Mouse (Mus musculus): ENCODE results near the gene Ide. TPM values are rescaled to one million over a fixed set of nuclear protein-coding genes. Genes with fewer than 3 reads are reported as not detected.

Gene Ide
- total and polyA plus RNA-seq, 3 experiments, result 32.6 to 87.5 (median 76.8) TPM

DNA sequence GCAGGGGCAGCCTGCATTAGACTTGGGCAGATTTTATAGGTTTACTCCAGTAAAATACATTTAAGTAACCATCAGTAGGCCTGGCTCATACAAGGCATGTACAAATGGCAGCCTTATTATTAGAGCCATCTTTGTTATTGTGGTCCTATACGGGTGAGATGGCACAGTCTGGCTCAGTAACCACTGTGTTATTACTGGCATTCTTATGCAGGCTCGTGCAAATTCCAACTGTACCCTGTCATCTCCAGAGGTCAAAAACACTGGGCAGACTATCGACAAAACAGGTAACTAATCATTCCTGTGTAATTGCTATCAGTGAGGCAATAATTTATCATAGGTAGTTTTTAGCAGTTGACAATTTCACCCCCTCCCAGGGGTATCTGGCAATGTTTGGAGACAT lies 8.6 kb upstream of the Ide start:
- H3K4me1 ChIP-seq (ENCODE audit: control insufficient read depth in 1 of 2, insufficient read depth in 2 of 2, low read length in 2 of 2), result peaks cover 3 to 7% of the 10 kb centered on the region in 2 experiments; a peak in 3 of 4 replicates
- H3K27ac ChIP-seq (ENCODE audit: control insufficient read depth, low read depth, low read length), result no peak overlapping the region
- H3K36me3 ChIP-seq (ENCODE audit: control insufficient read depth in 1 of 2, insufficient read depth in 2 of 2, low read length in 2 of 2), result peaks cover 3 to 4% of the 10 kb centered on the region in 2 experiments; a peak in 2 of 4 replicates
- H3K79me2 ChIP-seq (ENCODE audit: control insufficient read depth, insufficient read depth, low read length, poor library complexity), result peaks cover 31% of the 10 kb centered on the region
- no peak for TF ChIP-seq MYC (IDR thresholded peaks at IDR 0.05; ENCODE audit: low read depth, low read length)
- TF ChIP-seq MAX (IDR thresholded peaks at IDR 0.05; ENCODE audit: low read length), result no peak
- no peak for TF ChIP-seq SIN3A (IDR thresholded peaks at IDR 0.05; ENCODE audit: low read length)
- no peak for TF ChIP-seq TAL1 (IDR thresholded peaks at IDR 0.05; ENCODE audit: low read length)
- TF ChIP-seq EP300 (IDR thresholded peaks at IDR 0.05; ENCODE audit: low read depth in 1 of 2, low read length in 2 of 2), result no peak
- no peak for TF ChIP-seq ZNF384 (IDR thresholded peaks at IDR 0.05; ENCODE audit: low read depth, low read length)
- TF ChIP-seq POLR2AphosphoS2 (IDR thresholded peaks at IDR 0.05; ENCODE audit: low read length), result no peak
- no peak for TF ChIP-seq ZC3H11A (IDR thresholded peaks at IDR 0.05; ENCODE audit: low read depth, low read length)
- TF ChIP-seq POLR2AphosphoS5 (IDR thresholded peaks at IDR 0.05; ENCODE audit: borderline replicate concordance, low read depth, low read length), result no peak
- TF ChIP-seq USF1 (IDR thresholded peaks at IDR 0.05; ENCODE audit: low read depth, low read length), result no peak
- TF ChIP-seq RAD21 (IDR thresholded peaks at IDR 0.05; ENCODE audit: low read depth, low read length), result no peak
- TF ChIP-seq E2F4 (IDR thresholded peaks at IDR 0.05; ENCODE audit: borderline replicate concordance, low read depth, low read length), result no peak
- no peak for TF ChIP-seq MAFK (IDR thresholded peaks at IDR 0.05; ENCODE audit: borderline replicate concordance, low read depth, low read length)
- no peak for TF ChIP-seq HCFC1 (IDR thresholded peaks at IDR 0.05; ENCODE audit: low read depth, low read length)
- TF ChIP-seq MXI1 (IDR thresholded peaks at IDR 0.05; ENCODE audit: low read depth, low read length), result no peak
- TF ChIP-seq JUND (IDR thresholded peaks at IDR 0.05; ENCODE audit: low read depth, low read length), result no peak
- no peak for TF ChIP-seq KAT2A (conservative IDR thresholded peaks at IDR 0.05; ENCODE audit: low read depth, low read length)
- TF ChIP-seq GABPA (IDR thresholded peaks at IDR 0.05; ENCODE audit: low read depth, low read length), result no peak
- TF ChIP-seq NRF1 (IDR thresholded peaks at IDR 0.05; ENCODE audit: insufficient read depth, low read depth, low read length, poor library complexity, severe bottlenecking), result no peak
- H3K27me3 ChIP-seq (ENCODE audit: control insufficient read depth in 1 of 2, insufficient read depth in 2 of 2, low read length in 2 of 2), result no peaks in the 10 kb centered on the region
- no peak for DNase-seq (ENCODE audit: low read depth, low spot score)
- H3K9me3 ChIP-seq (replicated peaks; ENCODE audit: insufficient read depth, low read length), result no peaks in the 10 kb centered on the region
- no peak overlapping the region for H3K4me3 ChIP-seq (ENCODE audit: control insufficient read depth in 1 of 2, insufficient read depth in 1 of 2, low read depth in 2 of 2, low read length in 2 of 2)
- H3K9ac ChIP-seq (ENCODE audit: control insufficient read depth, low read depth, low read length, poor library complexity, severe bottlenecking), result no peak overlapping the region

GRCm38 (mm10) chr19:37343899-37344298 lies 6.2 kb upstream of the Ide start:
- Histone ChIP-seq H3K9ac (ENCODE audit: control insufficient read depth, low read depth, low read length, poor library complexity, severe bottlenecking) (no peak overlapping the region), H3K36me3 (ENCODE audit: control insufficient read depth in 1 of 2, insufficient read depth in 2 of 2, low read length in 2 of 2) (peaks cover 2 to 4% of the 10 kb centered on the region in 2 experiments; a peak in 2 of 4 replicates), H3K4me1 (ENCODE audit: control insufficient read depth in 1 of 2, insufficient read depth in 2 of 2, low read length in 2 of 2) (peaks cover 3 to 7% of the 10 kb centered on the region in 2 experiments; a peak in 3 of 4 replicates), H3K27ac (ENCODE audit: control insufficient read depth, low read depth, low read length) (no peak overlapping the region), H3K27me3 (ENCODE audit: control insufficient read depth in 1 of 2, insufficient read depth in 2 of 2, low read length in 2 of 2) (no peaks in the 10 kb centered on the region), H3K79me2 (ENCODE audit: control insufficient read depth, insufficient read depth, low read length, poor library complexity) (peaks cover 29% of the 10 kb centered on the region), H3K9me3 (replicated peaks; ENCODE audit: insufficient read depth, low read length) (no peaks in the 10 kb centered on the region), H3K4me3 (ENCODE audit: control insufficient read depth in 1 of 2, insufficient read depth in 1 of 2, low read depth in 2 of 2, low read length in 2 of 2) (no peak overlapping the region)
- TF ChIP-seq JUND (IDR thresholded peaks at IDR 0.05; ENCODE audit: low read depth, low read length) (no peak), CHD2 (IDR thresholded peaks at IDR 0.05; ENCODE audit: low read length) (no peak), CTCF (IDR thresholded peaks at IDR 0.05 in 2 of 3, conservative IDR thresholded peaks at IDR 0.05 in 1 of 3; ENCODE audit: control insufficient read depth in 1 of 3, insufficient read depth in 1 of 3, low read depth in 2 of 3, low read length in 3 of 3, poor library complexity in 1 of 3, severe bottlenecking in 1 of 3) (no peak), ZNF384 (IDR thresholded peaks at IDR 0.05; ENCODE audit: low read depth, low read length) (no peak), HCFC1 (IDR thresholded peaks at IDR 0.05; ENCODE audit: low read depth, low read length) (no peak), POLR2AphosphoS2 (IDR thresholded peaks at IDR 0.05; ENCODE audit: low read length) (no peak)
- no peak for DNase-seq (ENCODE audit: low read depth, low spot score)
